Mouse (Mus musculus): ENCODE measurements around the gene Gng12. TPM values are rescaled to one million over a fixed set of nuclear protein-coding genes. Genes with fewer than 3 reads are reported as not detected.
"Not testable (repeated sequence)": the region's sequence is repeated elsewhere in the genome, so short reads cannot be mapped to it uniquely, and the experiment has no call there.

The Gng12 gene
- polyA plus RNA-seq, 2 experiments, result 11.6 to 32.5 TPM

- TF ChIP-seq CTCF (IDR thresholded peaks at IDR 0.05; ENCODE audit: low read depth), result peak; percentile 46
- not testable (repeated sequence) for H3K9me3 ChIP-seq (ENCODE audit: control insufficient read depth, low read length); H3K36me3 ChIP-seq (replicated peaks; ENCODE audit: control insufficient read depth, insufficient read depth, low read depth); ATAC-seq (ENCODE audit: insufficient read depth); H3K27me3 ChIP-seq (ENCODE audit: control insufficient read depth, insufficient read depth, low read length); DNase-seq (ENCODE audit: low read depth in 3 of 3, low spot score in 3 of 3); H3K4me2 ChIP-seq (ENCODE audit: low read depth); H3K27ac ChIP-seq; H3K9ac ChIP-seq (replicated peaks); H3K4me3 ChIP-seq (ENCODE audit: insufficient read depth in 1 of 2, low read depth in 2 of 2, low read length in 2 of 2)
- H3K4me1 ChIP-seq (replicated peaks; ENCODE audit: control insufficient read depth in 2 of 2, insufficient read depth in 2 of 2, low read length in 1 of 2), result peaks cover 3 to 16% of the 10 kb centered on the region in 2 experiments
- WGBS (ENCODE audit: insufficient replicate concordance), result 66% methylated on average over 3 of the region's 3 CpGs
These were observed 67.5 kb downstream of the Gng12 start for GRCm38 (mm10) chr6:66963651-66964050.

- Histone ChIP-seq H3K9ac (replicated peaks) (no peak overlapping the region), H3K36me3 (replicated peaks; ENCODE audit: control insufficient read depth, insufficient read depth, low read depth) (no peaks in the 10 kb centered on the region), H3K4me2 (ENCODE audit: low read depth) (no peak overlapping the region), H3K27ac (no peak overlapping the region), H3K4me1 (replicated peaks; ENCODE audit: control insufficient read depth in 2 of 2, insufficient read depth in 2 of 2, low read length in 1 of 2) (peaks cover 3 to 15% of the 10 kb centered on the region in 2 experiments), H3K9me3 (ENCODE audit: control insufficient read depth, low read length) (no peaks in the 10 kb centered on the region), H3K27me3 (ENCODE audit: control insufficient read depth, insufficient read depth, low read length) (no peaks in the 10 kb centered on the region), H3K4me3 (ENCODE audit: insufficient read depth in 1 of 2, low read depth in 2 of 2, low read length in 2 of 2) (no peak overlapping the region)
- 47% methylated on average over 4 of the region's 4 CpGs for WGBS (ENCODE audit: insufficient replicate concordance)
- no peak for DNase-seq (ENCODE audit: low read depth in 3 of 3, low spot score in 3 of 3)
- TF ChIP-seq EP300 (IDR thresholded peaks at IDR 0.05; ENCODE audit: low read depth), result no peak
- TF ChIP-seq CTCF (IDR thresholded peaks at IDR 0.05; ENCODE audit: low read depth), result no peak; the same call in 1 of the 2 replicates
- ATAC-seq (ENCODE audit: insufficient read depth), result peak; percentile 53
These were observed 68.0 kb downstream of the Gng12 start for GRCm38 (mm10) chr6:66964222-66964621.

DNA sequence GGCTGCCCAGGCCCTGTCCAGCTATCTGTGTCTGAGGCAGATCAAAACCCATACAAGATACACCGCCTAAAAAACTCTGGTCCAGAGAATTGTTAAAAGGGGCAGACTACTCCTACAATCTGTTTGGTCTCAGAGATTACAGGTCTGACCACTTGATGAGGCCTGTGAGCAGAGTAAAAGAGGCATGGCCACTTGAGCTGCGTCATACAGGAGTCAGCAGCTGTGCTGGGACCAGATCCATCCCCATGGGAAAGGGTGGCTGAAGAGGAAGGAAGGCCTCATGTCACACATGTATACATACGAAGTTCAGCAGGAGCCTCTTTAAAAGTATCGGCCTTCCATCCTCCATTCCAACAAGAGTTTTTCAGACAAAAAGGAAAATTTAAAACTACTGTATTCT, 69.0 kb downstream of the Gng12 start:
- H3K4me1 ChIP-seq (replicated peaks; ENCODE audit: control insufficient read depth in 2 of 2, insufficient read depth in 2 of 2, low read length in 1 of 2), result peaks cover 3 to 15% of the 10 kb centered on the region in 2 experiments
- WGBS (ENCODE audit: insufficient replicate concordance), result 73% methylated on average over 4 of the region's 4 CpGs
- TF ChIP-seq EP300 (IDR thresholded peaks at IDR 0.05; ENCODE audit: low read depth), result no peak
- no peak for TF ChIP-seq CTCF (IDR thresholded peaks at IDR 0.05; ENCODE audit: low read depth)
- H3K27ac ChIP-seq, result no peak overlapping the region
- H3K36me3 ChIP-seq (replicated peaks; ENCODE audit: control insufficient read depth, insufficient read depth, low read depth), result no peaks in the 10 kb centered on the region
- ATAC-seq (ENCODE audit: insufficient read depth) (no peak), DNase-seq (ENCODE audit: low read depth in 3 of 3, low spot score in 3 of 3) (no peak)
- H3K9me3 ChIP-seq (ENCODE audit: control insufficient read depth, low read length), result no peaks in the 10 kb centered on the region
- no peak overlapping the region for H3K9ac ChIP-seq (replicated peaks)
- H3K4me2 ChIP-seq (ENCODE audit: low read depth), result no peak overlapping the region
- H3K27me3 ChIP-seq (ENCODE audit: control insufficient read depth, insufficient read depth, low read length), result no peaks in the 10 kb centered on the region
- no peak overlapping the region for H3K4me3 ChIP-seq (ENCODE audit: insufficient read depth in 1 of 2, low read depth in 2 of 2, low read length in 2 of 2)

DNA sequence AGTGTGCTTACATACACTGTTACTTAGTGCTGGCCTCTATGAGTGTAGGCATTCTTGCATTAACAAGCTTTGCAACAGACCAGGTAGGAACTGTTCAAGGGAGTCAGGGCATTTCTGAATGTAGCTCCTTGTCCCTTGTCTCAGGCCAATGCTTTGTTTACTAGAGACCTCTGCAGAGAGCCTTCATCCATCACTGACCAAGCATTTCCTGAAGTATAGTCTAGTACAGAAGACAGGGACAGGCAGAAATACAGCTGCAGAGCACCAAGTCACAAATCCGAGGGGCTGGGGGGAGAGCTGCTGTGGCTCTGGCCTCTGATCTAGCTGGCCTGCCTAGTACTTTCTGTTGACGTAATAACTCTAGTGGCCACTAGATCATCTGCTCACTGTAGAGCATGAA, 71.6 kb downstream of the Gng12 start:
- H3K9ac ChIP-seq (replicated peaks), result no peak overlapping the region
- no peak overlapping the region for H3K4me2 ChIP-seq (ENCODE audit: low read depth)
- no peaks in the 10 kb centered on the region for H3K9me3 ChIP-seq (ENCODE audit: control insufficient read depth, low read length)
- H3K4me1 ChIP-seq (replicated peaks; ENCODE audit: control insufficient read depth in 2 of 2, insufficient read depth in 2 of 2, low read length in 1 of 2), result peaks cover 3 to 11% of the 10 kb centered on the region in 2 experiments
- WGBS (ENCODE audit: insufficient replicate concordance), result 53% methylated on average over 2 of the region's 2 CpGs
- ATAC-seq (ENCODE audit: insufficient read depth) (no peak), DNase-seq (ENCODE audit: low read depth in 3 of 3, low spot score in 3 of 3) (no peak)
- no peak overlapping the region for H3K4me3 ChIP-seq (ENCODE audit: insufficient read depth in 1 of 2, low read depth in 2 of 2, low read length in 2 of 2)
- no peaks in the 10 kb centered on the region for H3K36me3 ChIP-seq (replicated peaks; ENCODE audit: control insufficient read depth, insufficient read depth, low read depth)
- no peak overlapping the region for H3K27ac ChIP-seq
- H3K27me3 ChIP-seq (ENCODE audit: control insufficient read depth, insufficient read depth, low read length), result no peaks in the 10 kb centered on the region
- no peak; the same call in 1 of the 2 replicates for TF ChIP-seq CTCF (IDR thresholded peaks at IDR 0.05; ENCODE audit: low read depth)

DNA sequence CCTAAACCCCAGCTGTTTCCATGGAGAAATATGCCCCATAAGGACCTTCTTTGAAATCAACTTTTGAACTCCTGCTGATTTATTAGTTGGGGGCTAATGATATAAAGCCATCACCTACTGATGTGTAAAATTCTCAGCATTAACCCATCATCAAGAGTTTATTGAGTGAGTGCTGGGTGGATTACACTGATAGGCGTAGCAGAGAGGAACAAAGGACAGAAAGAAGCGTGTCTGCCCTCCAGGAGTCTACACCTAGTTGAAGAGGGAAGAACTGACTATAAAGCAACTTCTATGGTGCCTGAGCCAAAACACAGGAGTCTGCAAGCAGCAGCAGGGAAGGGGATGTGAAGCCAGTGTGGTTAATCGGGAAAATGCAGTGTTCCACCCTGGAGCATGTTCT, 73.2 kb downstream of the Gng12 start:
- no peak overlapping the region for H3K27ac ChIP-seq
- no peaks in the 10 kb centered on the region for H3K9me3 ChIP-seq (ENCODE audit: control insufficient read depth, low read length)
- H3K36me3 ChIP-seq (replicated peaks; ENCODE audit: control insufficient read depth, insufficient read depth, low read depth), result no peaks in the 10 kb centered on the region
- H3K4me2 ChIP-seq (ENCODE audit: low read depth), result no peak overlapping the region
- H3K27me3 ChIP-seq (ENCODE audit: control insufficient read depth, insufficient read depth, low read length), result no peaks in the 10 kb centered on the region
- DNase-seq (ENCODE audit: low read depth in 3 of 3, low spot score in 3 of 3), result no peak
- 62% methylated on average over 3 of the region's 3 CpGs for WGBS (ENCODE audit: insufficient replicate concordance)
- H3K9ac ChIP-seq (replicated peaks), result no peak overlapping the region
- peaks cover 1 to 9% of the 10 kb centered on the region in 2 experiments for H3K4me1 ChIP-seq (replicated peaks; ENCODE audit: control insufficient read depth in 2 of 2, insufficient read depth in 2 of 2, low read length in 1 of 2)
- no peak for ATAC-seq (ENCODE audit: insufficient read depth)
- TF ChIP-seq EP300 (IDR thresholded peaks at IDR 0.05; ENCODE audit: low read depth) (no peak), CTCF (IDR thresholded peaks at IDR 0.05; ENCODE audit: low read depth) (no peak)
- H3K4me3 ChIP-seq (ENCODE audit: insufficient read depth in 1 of 2, low read depth in 2 of 2, low read length in 2 of 2), result no peak overlapping the region

Measured in liver, embryonic 14.5 days (tissue).